Mouse (Mus musculus): ENCODE measurements around the gene Fcho2.

GRCm38 (mm10) chr13:98738213-98738612, 77.0 kb downstream of the Fcho2 start:
- no peak for TF ChIP-seq CTCF (IDR thresholded peaks at IDR 0.05; ENCODE audit: low read depth)
- TF ChIP-seq EP300 (IDR thresholded peaks at IDR 0.05; ENCODE audit: low read depth) = peak; percentile 20; the same call in 1 of the 2 replicates
